Mouse (Mus musculus): ENCODE data around the gene Slc16a10.

DNA sequence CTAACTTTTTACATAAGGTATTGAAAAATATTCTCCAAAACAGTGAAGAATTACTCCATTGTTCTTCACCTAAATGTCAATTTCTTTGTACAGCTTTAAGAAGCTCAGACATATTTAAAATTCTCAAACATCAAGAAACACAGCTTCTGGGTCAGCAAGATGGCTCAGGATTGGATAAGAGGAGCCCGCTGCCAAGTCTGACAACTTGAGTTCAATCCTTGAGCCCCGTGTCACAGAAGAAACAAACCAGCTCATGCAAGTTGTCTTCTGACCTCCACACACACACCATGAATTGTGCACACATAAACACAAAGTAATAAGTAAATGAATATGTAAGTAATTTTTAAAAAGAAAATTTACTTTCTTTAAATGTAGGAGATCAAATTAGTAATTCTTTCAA, 50.6 kb downstream of the Slc16a10 start:
- no peak for TF ChIP-seq CTCF (IDR thresholded peaks at IDR 0.05)
- no peak for TF ChIP-seq EP300 (IDR thresholded peaks at IDR 0.05)
